Mouse (Mus musculus) ovary, adult 2 months (tissue): ENCODE data around the gene Asic5. TPM values are rescaled to one million over a fixed set of nuclear protein-coding genes. Genes with fewer than 3 reads are reported as not detected.

Experiments used
- polyA plus RNA-seq: library from polyadenylated mRNA; depleted of rRNA; stranded (reverse); fragments of >200 nt; gene quantifications from 2 replicates; pipeline ENCODE4 v1.2.3, GENCODE M21; 2012; rRNA removed

The Asic5 gene
- polyA plus RNA-seq = not detected in 2 replicates

GRCm38 (mm10) chr3:81981990-81982389, at the start of gene Asic5:
Asic5 (plus strand) TSS chr3:81982290.

GRCm38 (mm10) chr3:81976102-81976501, 6.0 kb upstream of the Asic5 start, which contains the start of gene Tdo2:
Tdo2 (minus strand) TSS chr3:81976202.

Other genes with a start within 250 kb of the Asic5 start
- gene Ctso, start 49.7 kb upstream of the Asic5 start, polyA plus RNA-seq = 5.1 and 5.4 TPM in 2 replicates
- gene Tdo2, start 6.1 kb upstream of the Asic5 start, polyA plus RNA-seq = 0.32 TPM in 1 of 2 replicates, not detected in the other
- gene Gucy1b1, start 92.4 kb downstream of the Asic5 start, polyA plus RNA-seq = 4.4 and 5.3 TPM in 2 replicates
- 11.7 and 12.3 TPM in 2 replicates for gene Gucy1a1, start 163.5 kb downstream of the Asic5 start, polyA plus RNA-seq